Mouse (Mus musculus): ENCODE measurements at regions not wholly inside any gene's neighbourhood (a gene's known extent, or its start where the extent isn't known, plus 50 kb on each side); places are given as distances from the start of the nearest gene placed in this dataset.
"Not testable (repeated sequence)": the region's sequence is repeated elsewhere in the genome, so short reads cannot be mapped to it uniquely, and the experiment has no call there.

DNA sequence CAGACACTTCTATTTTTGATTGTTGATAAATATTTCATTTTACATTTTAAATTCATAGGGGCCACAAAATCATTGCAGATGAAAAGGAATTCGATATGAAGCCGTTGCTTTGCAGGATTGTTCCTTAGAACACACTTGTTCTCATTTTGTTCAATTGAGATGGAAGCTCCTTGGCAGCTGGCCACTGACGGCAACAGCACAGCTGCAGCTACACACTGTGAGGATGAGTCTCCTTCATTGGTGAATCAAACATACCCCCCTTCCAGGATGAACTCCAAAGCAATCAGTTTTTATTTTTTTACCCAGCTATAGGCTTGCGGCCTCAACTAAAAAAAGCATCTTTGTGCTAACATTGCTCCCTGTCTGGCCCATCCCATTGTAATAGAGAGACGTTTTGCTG lies 475.1 kb downstream of the Tbl1xr1 start:
- peak; percentile 88 to 89 for DNase-seq (ENCODE audit: low spot score in 2 of 2)

DNA sequence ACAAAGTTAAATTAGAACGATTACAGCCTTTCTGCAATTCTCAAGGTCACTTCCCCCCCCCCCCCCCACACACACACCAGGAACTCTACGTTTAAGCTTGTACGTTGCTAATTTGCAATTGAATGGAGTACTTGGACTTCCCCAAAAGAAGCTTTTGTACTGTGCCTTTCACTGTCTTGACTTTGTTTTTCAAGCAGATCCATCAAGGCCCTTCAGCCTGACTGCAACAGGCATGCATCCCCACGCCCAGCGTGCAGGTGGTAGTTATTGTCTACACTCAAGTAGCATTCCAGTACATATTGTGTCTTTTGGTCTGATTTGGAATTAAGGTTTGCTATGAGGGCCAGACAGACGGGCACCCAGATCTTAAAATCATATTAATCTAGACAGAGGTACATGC lies 483.1 kb downstream of the Tbl1xr1 start:
- no peak for DNase-seq (ENCODE audit: low spot score in 2 of 2)

DNA sequence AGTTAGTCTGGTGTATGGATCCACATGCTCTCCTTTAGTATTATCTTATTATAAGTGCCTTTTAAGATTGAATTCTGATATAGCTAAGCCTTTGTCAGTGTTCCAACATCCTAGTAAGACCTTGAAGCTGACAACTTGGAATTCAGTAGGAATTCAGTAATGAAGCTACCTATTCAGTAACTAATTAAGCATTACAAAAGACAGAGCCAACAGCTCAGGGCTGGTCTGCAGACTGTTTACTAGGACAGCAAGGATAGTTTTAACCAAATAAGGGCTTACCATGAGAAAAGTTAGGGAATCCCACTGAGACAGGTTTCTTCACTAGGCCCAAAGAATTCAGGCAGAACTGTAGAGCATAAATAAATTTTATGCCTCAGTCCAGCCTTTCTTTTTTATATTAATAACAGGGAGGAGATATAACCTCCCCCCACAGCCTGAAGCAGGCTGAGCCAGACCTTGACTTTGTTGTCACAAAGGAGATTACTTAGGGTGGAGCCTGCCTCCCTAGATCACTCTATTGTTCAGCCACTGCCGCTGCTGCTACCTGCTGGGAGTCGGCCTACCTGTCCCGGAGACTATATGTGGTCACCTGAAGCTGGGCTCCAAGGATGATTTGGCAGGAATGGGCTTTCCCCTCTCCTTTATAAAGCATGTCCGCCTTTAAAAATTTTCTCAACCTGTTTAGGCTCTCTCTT lies 484.2 kb downstream of the Tbl1xr1 start:
- not testable (repeated sequence) for DNase-seq (ENCODE audit: low spot score in 2 of 2)

Data from right cerebral cortex, postnatal 10 days (tissue).